Mouse (Mus musculus) liver, embryonic 14.5 days (tissue): ENCODE data around the gene Slc22a17. TPM values are rescaled to one million over a fixed set of nuclear protein-coding genes. Genes with fewer than 3 reads are reported as not detected.

Experiments
- ATAC-seq: fragments of 200-750 bp; cut with Nextera tagmentation; 2 replicates; pipeline ENCODE4 v1.8.0; 2017; ENCODE audit warnings: moderate number of reproducible peaks, mild to moderate bottlenecking, moderate library complexity; ENCODE audit not compliant: insufficient read depth
- DNase-seq, 3 experiments: peaks; one replicate each; pipeline ENCODE4 v3.0.0-alpha.2; 2012 to 2013; ENCODE audit warnings: low read depth in 3 of 3, low spot score in 3 of 3
- H3K27ac ChIP-seq: fragments of 300-500 bp; sonication (generic); 2 replicates; pipeline ENCODE4 v1.5.1; 2014; ENCODE audit warnings: moderate library complexity, mild to moderate bottlenecking, control low read depth, inconsistent platforms
- H3K27me3 ChIP-seq: fragments of 300-500 bp; sonication (generic); 2 replicates; pipeline ENCODE4 v1.6.1; 2014; ENCODE audit warnings: mild to moderate bottlenecking, low read length, moderate library complexity; ENCODE audit not compliant: control insufficient read depth, insufficient read depth
- H3K36me3 ChIP-seq: fragments of 300-500 bp; sonication (generic); replicated peaks from 2 replicates; pipeline ENCODE4 v1.6.1; 2014; ENCODE audit warnings: low read depth; ENCODE audit not compliant: control insufficient read depth, insufficient read depth
- H3K4me1 ChIP-seq, 2 experiments: fragments of 200-500 bp in 1 of 2; fragments of 300-500 bp in 1 of 2; sonication (generic) in 1 of 2; replicated peaks; 2 replicates each; pipeline ENCODE4 v1.6.1; 2012 to 2014; ENCODE audit warnings: antibody characterized with exemption in 1 of 2, inconsistent platforms in 1 of 2, low read length in 1 of 2; ENCODE audit not compliant: control insufficient read depth in 2 of 2, insufficient read depth in 2 of 2
- H3K4me2 ChIP-seq: fragments of 300-500 bp; sonication (generic); 2 replicates; pipeline ENCODE4 v1.6.1; 2014; ENCODE audit warnings: low read depth, mild to moderate bottlenecking, control low read depth, moderate library complexity
- H3K4me3 ChIP-seq, 2 experiments: fragments of 200-500 bp in 1 of 2; fragments of 300-500 bp in 1 of 2; sonication (generic) in 1 of 2; 2 replicates each; pipeline ENCODE4 v1.5.1; 2012 to 2014; ENCODE audit warnings: low read depth in 2 of 2, low read length in 2 of 2, mild to moderate bottlenecking in 2 of 2, control low read depth in 1 of 2, inconsistent platforms in 1 of 2, moderate library complexity in 1 of 2; ENCODE audit not compliant: insufficient read depth in 1 of 2
- H3K9ac ChIP-seq: fragments of 300-500 bp; sonication (generic); replicated peaks from 2 replicates; pipeline ENCODE4 v1.6.1; 2014; ENCODE audit warnings: mild to moderate bottlenecking, control low read depth, moderate library complexity
- H3K9me3 ChIP-seq: fragments of 300-500 bp; sonication (generic); 2 replicates; pipeline ENCODE4 v1.6.1; 2016; ENCODE audit warnings: low read length, mixed read lengths; ENCODE audit not compliant: control insufficient read depth
- CTCF ChIP-seq: IDR thresholded peaks from 2 replicates; pipeline ENCODE4 v1.5.1; 2016; ENCODE audit warnings: antibody characterized with exemption, low read depth, control low read depth
- EP300 ChIP-seq: IDR thresholded peaks from 2 replicates; pipeline ENCODE4 v1.6.1; 2016; ENCODE audit warnings: antibody characterized with exemption, low read depth
- WGBS: fragments of 180-500 bp; shearing (Covaris S2); extraction: QIAGEN DNeasy Blood & Tissue Kit; methylation state at CpG from one replicate; pipeline ENCODE4 v1.1.7; 2014; ENCODE audit not compliant: insufficient replicate concordance; 5-methylcytosine and 5-hydroxymethylcytosine counted together
- polyA plus RNA-seq, 2 experiments: library from polyadenylated mRNA; depleted of rRNA in 1 of 2; stranded (reverse) in 1 of 2; unstranded in 1 of 2; fragments of >200 nt; fragmentation: Nextera tagmentation in 1 of 2; extraction: Ambion mirVana in 1 of 2; gene quantifications; 2 replicates each; pipeline versions ENCODE4 v1.2.1 to v1.2.3; 2012 to 2014

Gene Slc22a17
- polyA plus RNA-seq, 2 experiments = 0.79 to 4.2 TPM

- Histone ChIP-seq H3K4me2 (no peak overlapping the region), H3K36me3 (no peaks in the 10 kb centered on the region), H3K9me3 (no peaks in the 10 kb centered on the region), H3K9ac (no peak overlapping the region), H3K27ac (no peak overlapping the region), H3K4me1 (no peaks in the 10 kb centered on the region), H3K4me3 (no peak overlapping the region), H3K27me3 (no peaks in the 10 kb centered on the region)
- ATAC-seq (no peak), DNase-seq (no peak)
- WGBS = 69% methylated on average over 19 of the region's 19 CpGs
- TF ChIP-seq CTCF = no peak
- TF ChIP-seq EP300 = no peak
These were observed 33.2 kb upstream of the Slc22a17 start for GRCm38 (mm10) chr14:54945975-54946704.

GRCm38 (mm10) chr14:54944939-54945338 lies 32.0 kb upstream of the Slc22a17 start:
- DNase-seq = no peak
- no peaks in the 10 kb centered on the region for H3K27me3 ChIP-seq
- 34% methylated on average over 2 of the region's 2 CpGs for WGBS
- no peak for ATAC-seq
- H3K9ac ChIP-seq = no peak overlapping the region
- H3K4me3 ChIP-seq = no peak overlapping the region
- no peak overlapping the region for H3K4me2 ChIP-seq
- no peak overlapping the region for H3K27ac ChIP-seq
- no peaks in the 10 kb centered on the region for H3K36me3 ChIP-seq
- TF ChIP-seq EP300 = no peak
- TF ChIP-seq CTCF = no peak
- H3K4me1 ChIP-seq = no peaks in the 10 kb centered on the region
- H3K9me3 ChIP-seq = no peaks in the 10 kb centered on the region

- H3K27ac ChIP-seq = no peak overlapping the region
- TF ChIP-seq EP300 (no peak), CTCF (no peak)
- no peaks in the 10 kb centered on the region for H3K27me3 ChIP-seq
- H3K9me3 ChIP-seq = no peaks in the 10 kb centered on the region
- no peak overlapping the region for H3K4me3 ChIP-seq
- no peak overlapping the region for H3K4me2 ChIP-seq
- no peak for DNase-seq
- H3K36me3 ChIP-seq = no peaks in the 10 kb centered on the region
- ATAC-seq = no peak
- H3K9ac ChIP-seq = no peak overlapping the region
- 75% methylated on average over 7 of the region's 7 CpGs for WGBS
- H3K4me1 ChIP-seq = no peaks in the 10 kb centered on the region
These were observed 31.0 kb upstream of the Slc22a17 start for GRCm38 (mm10) chr14:54943971-54944370.

- no peaks in the 10 kb centered on the region for H3K36me3 ChIP-seq
- H3K4me1 ChIP-seq = no peaks in the 10 kb centered on the region
- H3K4me3 ChIP-seq = no peak overlapping the region
- TF ChIP-seq CTCF (no peak), EP300 (no peak)
- no peak overlapping the region for H3K4me2 ChIP-seq
- no peak for DNase-seq
- ATAC-seq = no peak
- no peaks in the 10 kb centered on the region for H3K9me3 ChIP-seq
- WGBS = 70% methylated on average over 8 of the region's 8 CpGs
- no peak overlapping the region for H3K9ac ChIP-seq
- no peaks in the 10 kb centered on the region for H3K27me3 ChIP-seq
- H3K27ac ChIP-seq = no peak overlapping the region
These were observed 29.5 kb upstream of the Slc22a17 start for GRCm38 (mm10) chr14:54942479-54942878.

- WGBS = 40% methylated on average over 13 of the region's 13 CpGs
- DNase-seq = no peak
- Histone ChIP-seq H3K9ac (no peak overlapping the region), H3K36me3 (no peaks in the 10 kb centered on the region), H3K4me3 (no peak overlapping the region), H3K27me3 (no peaks in the 10 kb centered on the region), H3K4me1 (no peaks in the 10 kb centered on the region), H3K9me3 (no peaks in the 10 kb centered on the region), H3K4me2 (no peak overlapping the region), H3K27ac (no peak overlapping the region)
- TF ChIP-seq EP300 (no peak), CTCF (no peak)
- ATAC-seq = no peak
These were observed 28.4 kb upstream of the Slc22a17 start for GRCm38 (mm10) chr14:54941024-54941978.
